Mouse (Mus musculus) testis, postnatal 10 days (tissue): ENCODE measurements around the gene Plcb4.
A peak's percentile ranks its signal among the peaks of the same experiment; 100 is the strongest.
"Not testable (repeated sequence)": the region's sequence is repeated elsewhere in the genome, so short reads cannot be mapped to it uniquely, and the experiment has no call there.

ENCODE experiments used
- DNase-seq: peaks from one replicate; pipeline ENCODE4 v3.0.0; 2021; ENCODE audit warnings: low spot score

Plcb4 gene

DNA sequence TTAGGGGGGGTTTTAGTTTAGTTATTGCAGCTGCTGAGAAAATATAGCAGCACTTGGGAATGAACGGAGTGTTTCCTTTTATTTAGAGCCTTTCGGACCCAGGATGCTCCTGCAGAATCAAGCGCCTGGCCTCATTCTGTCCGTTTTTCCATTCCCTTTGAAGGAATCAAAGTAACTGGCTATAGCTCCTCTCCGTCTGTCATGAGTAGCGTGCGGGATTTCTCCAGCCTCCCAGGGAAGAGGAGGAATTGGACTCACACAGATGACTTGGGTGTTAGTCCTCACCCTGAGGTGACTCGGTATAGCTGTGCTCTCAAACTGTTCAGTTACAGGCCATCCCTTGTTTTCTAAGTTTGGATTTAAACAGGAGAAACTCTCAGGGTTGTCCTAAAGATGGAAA, 14.8 kb downstream of the Plcb4 start:
- no peak for DNase-seq

DNA sequence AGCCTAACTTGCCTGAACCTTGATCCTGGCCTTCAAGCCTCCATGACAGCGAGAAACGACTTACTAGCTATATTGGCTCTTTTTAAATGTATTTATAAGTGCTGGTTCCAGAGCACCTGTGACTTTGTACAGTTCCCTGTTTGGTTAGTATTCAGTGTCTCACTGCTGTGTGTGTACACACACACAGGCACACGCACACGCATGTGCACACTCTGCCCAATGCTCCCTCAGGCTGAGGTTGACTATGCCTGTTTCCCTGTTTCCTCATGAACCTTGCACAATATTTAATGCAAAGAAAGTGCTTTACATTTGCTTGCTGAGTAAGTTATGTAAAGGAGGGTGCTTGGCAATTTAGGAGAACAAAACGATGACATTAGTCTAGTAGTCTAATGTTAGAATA, 16.5 kb downstream of the Plcb4 start:
- DNase-seq = no peak

DNA sequence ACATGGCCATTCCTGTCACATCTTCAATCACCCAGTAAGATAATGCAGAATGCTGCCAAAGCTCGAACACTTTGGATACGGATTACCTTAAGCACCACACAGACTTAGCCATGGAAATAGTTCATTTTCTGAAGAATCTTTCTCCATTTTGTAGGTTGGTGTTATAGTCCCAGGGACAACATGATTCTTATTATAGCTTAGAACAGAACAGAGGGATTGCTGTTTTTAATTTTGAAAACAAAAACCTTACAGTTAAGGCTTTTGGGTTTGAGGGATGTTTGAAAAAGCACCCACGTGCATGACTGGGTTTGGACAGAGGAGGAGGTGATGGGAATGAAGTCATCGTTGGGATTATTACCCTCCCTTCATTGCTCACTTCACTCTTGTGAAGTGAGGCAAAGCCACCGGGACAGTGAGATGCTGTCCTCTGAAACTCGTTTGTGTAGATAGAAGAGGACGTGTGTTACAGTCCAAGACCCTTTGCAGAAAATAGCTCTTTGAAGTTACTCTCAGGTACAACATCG, 18.2 kb downstream of the Plcb4 start:
- no peak for DNase-seq

DNA sequence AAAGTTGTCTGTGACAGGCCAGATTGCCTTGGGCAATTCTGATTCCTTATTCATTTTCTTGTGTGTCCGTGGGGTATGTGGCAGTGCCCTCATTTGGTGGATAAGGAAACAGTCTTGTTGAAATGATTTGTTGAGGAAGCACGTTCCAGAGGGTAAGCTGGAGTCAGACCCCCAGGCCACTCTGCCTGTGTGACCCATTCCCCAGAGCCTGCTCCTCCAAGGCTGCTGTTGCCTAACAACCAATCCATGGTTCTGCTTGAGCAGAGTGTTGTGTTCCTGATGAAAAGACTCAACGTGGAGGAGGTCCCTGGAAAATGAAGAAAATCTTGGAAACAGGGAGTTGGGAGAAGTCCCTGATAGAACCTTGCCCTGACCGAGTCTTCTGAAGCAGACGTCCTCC, 18.8 kb downstream of the Plcb4 start:
- DNase-seq = no peak

DNA sequence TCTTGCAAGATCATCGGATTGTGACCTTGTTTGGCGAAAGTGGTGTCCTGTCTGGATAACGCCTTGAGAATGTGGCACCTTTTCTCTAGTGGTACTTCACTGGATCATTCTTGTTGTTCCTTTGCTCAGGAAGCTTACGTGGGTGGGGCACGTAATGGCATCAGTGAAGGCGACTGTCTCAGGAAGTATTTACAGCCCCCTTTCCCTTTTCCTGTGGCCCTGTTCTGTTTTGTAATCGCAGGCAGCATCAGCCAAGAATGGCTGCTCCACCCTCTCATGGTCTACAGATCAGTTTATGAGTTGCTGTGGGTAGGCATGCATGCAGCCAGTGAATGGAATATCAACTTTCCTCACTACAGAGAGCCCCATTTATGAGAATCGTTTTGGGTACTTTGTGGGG, 21.2 kb downstream of the Plcb4 start:
- no peak for DNase-seq

DNA sequence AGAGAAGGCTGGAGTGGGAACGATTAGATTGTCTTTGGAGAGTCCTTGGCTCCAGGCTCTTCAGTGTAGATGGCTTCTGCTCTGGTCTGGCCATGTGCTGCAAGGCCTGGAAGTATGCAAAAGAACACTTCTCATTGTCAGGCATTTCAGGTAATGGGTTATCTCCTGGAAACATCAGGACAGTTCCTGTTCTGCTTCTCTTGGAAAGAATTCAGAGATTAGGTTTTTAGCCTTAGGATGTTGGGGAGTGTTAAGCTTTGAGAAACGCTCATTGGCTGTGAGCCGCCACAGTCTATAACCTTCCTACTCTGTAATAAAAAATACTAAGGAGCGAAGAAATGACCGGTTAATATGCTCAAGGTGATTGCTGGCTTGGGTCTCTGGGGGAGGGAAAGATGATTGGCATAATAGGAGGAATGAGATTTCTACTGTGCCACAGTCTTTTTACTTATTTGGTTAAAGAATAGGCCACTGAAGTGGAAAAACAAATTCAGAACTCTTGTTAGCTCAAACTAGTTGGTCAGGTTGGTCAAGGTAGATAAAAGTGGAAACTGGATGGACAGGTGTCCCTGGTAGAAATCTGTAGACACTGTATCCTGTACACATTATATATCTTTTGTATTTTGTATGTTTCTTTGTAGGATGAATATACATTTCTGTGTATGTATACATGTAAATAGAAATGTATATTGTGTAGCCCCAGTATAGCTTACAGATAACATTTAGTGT, 21.8 kb downstream of the Plcb4 start:
- DNase-seq = no peak

DNA sequence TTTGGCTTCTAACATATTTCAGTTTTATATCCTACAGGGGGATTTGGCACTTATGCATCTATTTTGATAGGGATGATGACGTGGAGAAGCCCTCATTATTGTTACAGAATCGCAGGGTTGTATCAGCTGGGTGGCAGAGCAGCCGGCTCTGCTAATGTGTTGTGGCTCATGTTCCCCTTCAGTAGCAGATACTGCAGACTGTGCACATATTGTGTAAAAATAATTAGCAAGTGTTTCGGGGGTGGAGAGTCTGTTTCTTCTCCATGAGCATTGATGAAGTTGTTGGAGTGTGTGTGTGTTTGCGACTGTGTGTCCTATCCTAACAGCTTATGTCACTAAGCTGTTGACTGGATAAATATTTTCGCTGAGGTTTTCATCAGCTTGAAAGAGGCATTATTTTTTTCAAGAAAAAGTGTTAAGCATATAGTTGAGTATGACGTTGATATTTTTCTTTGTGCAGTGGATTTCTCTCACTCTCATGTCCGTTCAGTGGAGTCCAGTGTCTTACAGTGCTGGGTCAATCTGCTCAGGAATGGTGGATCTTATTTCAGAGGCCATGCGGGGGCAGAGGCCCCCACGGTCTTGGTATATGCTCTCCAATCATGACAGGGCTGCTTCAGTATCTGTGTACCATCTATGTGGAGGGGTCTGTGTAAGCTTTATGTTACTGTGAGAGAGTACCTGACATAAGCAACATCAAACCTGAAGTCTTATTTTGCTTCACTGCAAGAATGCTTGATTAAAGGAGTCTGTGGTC, 25.1 kb downstream of the Plcb4 start:
- DNase-seq = no peak

DNA sequence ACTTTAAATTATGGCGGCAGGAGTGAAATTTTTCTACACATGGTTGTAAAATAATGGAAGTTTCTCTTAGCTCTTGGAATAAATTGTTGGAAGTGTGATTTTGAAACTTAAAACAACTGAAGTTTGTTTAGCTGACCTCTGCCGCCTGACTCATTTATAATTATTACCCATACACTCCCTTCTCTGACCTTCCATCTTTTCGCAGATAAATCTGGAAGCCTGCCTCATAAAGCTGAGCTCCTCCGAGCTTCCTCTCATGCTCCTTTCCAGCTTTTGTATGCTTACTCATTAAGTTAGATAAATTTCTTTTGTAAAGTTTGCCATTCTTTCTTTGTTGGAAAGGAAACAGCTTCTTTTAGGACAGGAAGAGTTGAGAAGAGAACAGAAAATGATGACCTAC, 27.9 kb downstream of the Plcb4 start:
- no peak for DNase-seq

DNA sequence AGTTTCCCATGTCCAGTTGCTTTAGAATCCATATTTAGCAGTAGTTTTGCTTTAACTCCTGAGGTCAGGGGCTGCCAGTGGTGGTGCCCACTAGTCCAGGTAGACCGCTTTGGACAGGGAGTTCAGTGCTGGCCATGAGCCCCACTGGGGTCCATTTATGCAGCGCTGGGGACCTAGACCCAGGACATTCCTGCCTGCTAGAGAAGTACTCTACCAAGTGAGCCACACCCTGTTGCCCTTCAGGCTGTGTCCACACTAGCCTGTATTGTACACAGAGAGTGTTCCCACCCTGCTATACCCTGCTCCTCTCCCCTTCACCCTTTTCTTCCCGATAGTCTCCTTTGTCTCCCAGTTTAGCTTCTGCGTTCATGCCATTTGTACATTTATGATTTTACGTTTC, 28.8 kb downstream of the Plcb4 start:
- DNase-seq = no peak

DNA sequence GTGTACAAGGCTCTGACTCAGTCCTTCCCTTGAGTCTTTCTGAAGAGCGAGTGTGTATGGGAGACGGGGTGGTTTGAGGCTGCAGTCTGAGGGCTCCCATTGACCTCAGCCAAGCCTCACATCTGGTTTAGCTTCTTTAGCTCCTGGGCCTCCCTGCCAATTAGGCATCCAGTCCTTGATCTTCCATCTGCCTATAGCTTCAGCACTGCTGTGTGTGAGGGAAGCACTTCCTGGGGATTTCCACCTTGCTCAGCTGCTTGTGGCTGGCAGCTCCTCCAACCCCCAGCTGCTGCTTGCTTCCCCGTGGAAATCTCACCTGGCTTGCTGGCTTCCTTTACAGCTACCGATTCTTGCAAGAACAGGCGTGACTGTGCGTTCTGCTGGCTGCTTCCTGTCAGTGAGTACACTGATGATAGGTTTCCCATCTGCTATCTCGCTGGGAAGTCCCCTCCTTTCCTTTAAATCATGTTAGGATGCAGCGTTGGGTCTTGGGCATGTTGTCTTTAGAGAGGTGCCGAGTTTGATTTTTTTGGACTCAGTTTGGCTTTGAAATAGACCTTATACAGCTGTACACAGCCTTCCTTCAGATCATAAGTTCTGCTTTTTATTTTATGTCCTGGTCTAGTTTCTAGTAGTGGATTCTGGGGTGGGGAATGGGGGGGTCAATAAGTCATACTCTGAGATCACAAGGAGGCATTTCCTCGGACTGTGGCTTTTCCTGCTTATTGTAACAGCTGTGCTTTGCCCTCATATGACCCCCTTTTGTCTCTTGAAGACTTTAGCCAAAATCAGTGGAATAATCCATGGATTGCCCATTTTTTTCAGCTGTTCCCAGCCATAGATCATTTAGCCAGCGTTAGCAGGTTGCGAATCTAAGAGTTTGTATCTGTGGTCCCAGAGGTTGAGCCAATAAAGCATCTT, 34.0 kb downstream of the Plcb4 start:
- no peak for DNase-seq

DNA sequence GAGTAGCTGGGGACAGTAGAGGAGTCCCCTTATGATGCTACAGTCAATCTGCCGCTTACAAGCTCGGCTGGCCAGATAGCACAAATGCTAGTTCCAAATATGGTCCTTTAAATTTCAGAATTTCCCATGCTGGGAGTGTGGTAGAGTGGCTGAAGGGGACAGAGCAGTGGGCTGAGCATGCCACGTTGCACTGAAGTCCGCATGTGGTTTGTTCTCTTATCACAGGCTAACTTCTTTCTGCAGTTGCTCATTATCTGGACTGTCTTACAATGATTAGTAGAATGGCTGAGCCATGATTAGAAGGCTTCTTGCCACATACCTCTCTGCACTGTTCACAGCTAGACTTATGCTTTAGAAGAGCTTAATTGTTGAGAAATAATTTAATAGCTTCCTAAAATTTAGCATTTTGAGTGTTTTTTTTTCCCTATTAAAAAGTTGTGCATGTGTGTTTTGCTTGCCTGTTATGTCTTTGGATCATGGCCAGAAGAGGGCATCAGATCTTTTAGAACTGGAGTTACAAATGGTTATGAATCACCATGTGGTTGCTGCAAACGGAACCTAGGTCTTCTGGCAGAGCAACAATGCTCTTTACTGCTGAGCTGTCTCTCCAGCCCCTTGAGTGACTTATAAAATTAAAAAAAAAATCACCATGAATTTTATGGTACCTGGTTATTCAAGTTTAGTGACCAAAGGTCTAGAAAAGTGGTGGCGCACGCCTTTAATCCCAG, 42.0 kb downstream of the Plcb4 start:
- DNase-seq = no peak

DNA sequence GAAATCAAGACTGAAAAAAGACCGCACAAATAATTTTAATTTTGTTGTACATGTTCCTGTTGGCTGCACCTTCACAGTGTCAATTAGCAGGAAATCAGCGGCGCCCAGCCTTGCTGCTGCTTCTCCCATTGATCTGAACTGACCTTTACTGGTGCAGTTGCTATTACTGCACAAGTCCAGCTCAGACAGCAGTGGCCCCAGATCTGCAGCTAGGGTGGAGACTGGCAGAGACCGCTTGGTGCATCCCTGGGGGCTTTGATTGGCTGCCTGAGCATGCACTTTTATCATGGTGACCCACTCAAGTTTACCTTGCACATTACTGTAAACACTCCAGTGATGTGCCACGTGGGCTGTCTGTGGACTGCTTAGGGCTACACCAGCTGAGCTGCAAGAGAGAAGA, 45.9 kb downstream of the Plcb4 start:
- no peak for DNase-seq

DNA sequence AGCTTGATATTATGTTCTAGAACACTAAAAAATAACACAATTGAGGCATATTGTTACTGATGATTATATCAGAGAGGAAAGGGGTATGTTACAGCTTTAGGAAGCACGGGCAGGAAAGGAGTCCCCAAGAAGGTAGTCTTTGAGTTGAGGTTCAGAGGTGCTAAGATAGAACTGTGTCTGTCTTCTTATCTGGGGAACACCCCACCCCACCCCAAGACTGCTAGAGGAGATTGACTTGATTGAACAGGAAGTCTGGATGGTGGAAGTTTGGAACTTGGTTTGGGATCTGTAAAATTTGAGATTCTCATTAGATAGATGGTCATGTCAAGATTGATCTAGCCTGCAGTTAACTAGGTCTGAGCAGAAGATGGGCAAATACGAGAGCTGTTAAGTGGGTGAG, 48.5 kb downstream of the Plcb4 start:
- no peak for DNase-seq

DNA sequence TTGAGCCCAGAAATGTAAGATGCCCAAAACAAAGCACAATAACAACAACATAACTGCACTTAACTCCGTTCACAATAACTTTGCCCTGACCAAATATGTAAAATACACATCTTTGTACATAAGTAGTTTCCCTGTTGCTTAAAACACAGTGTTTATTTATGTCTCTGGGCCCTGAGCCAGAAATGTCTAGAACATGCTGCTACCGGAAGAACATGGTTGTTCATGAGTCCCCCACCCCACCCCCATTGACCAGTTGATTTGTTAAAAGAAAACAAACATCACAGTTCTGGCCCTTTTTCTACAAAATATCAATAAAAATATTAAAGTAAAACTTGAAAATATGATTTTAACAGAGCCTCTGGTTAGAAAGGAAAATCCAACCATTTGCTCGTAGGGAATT, 49.6 kb downstream of the Plcb4 start:
- DNase-seq = no peak

DNA sequence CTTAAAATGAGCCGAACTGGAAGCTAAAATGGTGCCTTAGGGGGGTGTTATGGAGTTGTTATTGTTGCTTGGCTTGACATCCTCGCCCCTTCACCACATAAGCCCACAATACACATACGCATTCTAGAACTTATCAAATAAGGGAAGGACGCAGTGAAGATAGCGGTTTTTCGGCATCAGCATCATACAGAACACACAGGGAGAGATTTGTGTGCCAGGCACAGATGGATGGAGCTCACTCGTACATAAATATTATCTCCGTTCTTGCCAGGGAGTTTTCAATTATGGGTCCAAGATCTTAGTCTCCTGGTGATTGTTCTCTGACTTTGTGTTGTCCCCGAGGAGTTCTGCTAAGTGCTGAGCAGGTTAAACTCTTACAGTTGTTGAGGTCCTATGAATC, 50.0 kb downstream of the Plcb4 start:
- DNase-seq = no peak

DNA sequence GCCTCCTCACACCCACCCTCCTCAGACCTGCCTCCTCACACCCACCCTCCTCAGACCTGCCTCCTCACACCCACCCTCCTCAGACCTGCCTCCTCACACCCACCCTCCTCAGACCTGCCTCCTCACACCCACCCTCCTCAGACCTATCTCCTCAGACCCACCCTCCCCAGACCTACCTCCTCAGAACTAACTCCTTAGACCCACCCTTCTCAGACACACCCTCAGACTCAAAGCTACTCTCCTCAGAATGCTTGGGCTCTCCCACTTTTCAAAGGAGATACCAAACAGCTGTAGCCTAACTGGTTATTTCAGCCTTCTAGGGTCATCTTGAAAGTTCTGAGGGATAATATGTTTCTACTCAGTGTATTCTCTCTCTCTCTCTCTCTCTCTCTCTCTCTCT, 50.9 kb downstream of the Plcb4 start:
- DNase-seq = not testable (repeated sequence)

DNA sequence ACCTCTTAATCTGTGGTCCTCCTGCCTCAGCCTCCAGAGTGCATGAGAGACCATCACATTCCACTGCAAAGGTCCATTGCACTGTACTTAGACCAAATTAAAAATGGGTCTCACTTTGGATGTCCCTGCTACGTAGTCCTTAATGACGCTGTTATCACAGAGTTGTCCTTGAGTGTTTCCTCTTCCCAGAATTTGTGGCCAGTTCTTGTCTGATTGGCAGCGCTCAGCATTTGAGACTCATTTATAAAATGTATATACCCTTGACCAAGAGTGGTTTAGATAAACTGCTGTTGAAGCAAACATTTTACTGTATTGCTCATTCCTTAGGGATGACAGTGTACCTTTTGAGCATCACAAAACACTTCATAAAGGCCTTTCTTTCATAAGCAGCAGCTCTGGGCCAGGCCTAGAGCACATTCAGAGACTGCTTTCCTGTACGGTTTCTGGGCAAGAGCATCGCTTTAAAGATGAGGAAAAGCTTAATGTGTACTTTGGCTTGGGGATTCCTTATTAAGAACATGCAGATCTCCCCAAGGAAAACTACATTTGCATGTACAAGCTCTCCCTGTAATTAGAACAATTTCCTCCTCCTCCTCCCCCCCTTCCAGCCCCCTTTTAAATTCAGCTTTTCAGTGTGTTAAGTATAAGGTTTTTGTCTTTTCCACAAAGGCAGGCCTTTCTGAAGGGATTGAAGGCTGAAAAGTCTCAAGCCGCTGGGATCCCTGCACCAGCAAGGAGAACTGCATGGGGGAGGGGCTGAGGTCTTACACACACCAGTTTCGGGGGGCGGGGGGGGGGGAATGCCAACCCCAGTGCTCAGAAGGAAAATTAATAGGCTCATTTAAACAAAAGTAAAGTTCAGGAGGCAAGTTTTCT, 52.5 kb downstream of the Plcb4 start:
- DNase-seq = peak; percentile 72

DNA sequence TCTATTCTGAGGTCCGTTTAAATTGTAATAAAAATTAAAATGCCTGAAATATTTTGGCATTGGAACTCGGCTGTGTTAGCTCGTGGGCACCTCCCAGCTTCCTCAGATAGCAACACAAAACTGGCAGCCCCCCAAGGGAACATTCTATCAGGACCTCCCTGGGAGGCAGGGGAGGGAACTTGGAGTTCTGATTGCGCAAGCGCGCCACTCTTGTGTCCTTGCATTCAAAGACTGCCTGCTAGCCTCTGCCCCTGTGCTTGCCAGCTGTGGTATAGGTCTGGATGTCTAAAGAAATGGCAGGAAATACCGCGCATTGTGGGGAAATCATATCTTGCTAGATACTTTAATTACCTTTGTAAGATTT, 53.1 kb downstream of the Plcb4 start:
- DNase-seq = peak; percentile 88

DNA sequence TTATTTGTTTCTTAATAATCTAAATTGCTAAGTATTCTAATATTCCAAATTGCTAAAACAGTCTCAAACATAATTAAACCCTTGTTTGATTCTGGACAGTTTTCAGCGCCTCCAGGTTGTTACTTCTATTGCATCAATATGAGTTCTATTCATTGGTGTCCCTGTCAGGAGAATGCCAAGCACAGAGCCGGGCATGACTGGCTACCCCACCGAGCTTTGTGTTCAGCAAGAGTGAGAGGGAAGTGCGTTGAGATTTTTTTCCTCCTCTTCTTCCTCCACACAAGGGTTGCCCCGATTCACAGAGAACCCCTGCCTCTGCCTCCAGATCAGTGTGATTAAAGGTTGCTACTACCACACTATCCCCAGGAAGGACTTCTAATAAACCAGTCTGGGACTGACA, 53.5 kb downstream of the Plcb4 start:
- DNase-seq = no peak

DNA sequence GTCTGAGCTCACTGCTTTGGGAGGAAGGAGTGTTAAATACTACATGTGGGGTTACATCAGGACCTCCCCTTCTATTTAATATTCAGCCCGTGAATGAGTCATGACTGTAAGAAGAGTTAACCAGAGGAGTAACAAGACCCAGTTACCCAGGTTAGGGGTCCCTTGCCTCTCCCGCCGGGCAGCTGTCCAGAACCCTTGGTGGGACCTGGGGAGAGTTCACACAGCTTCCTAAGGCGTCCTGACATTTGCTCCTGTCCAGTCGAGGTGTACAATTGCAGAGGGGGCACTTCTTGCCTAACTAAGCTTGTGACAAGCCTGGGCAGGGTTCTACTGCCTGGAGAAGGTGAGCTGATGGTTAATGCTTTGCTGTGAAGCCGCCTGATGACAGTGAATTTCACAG, 54.1 kb downstream of the Plcb4 start:
- DNase-seq = peak; percentile 45

DNA sequence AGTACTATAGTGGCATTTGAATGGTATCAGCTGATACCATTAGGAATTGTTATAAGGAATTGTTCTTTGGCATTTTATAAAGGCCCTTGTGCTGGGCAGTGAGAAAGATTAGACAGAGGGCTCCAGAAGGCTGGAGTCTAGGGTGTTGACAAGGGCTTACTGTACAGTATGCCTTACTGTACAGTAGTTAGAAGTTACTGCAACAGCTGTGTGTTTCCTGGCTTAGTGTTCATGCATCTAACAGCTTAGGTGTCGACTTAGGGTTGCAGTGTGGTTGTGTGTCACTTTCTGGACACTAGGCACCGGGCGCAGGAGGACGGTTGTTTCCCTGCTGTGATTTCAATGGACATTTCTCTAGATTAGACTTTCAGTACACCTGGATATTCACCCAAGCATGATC, 57.4 kb downstream of the Plcb4 start:
- no peak for DNase-seq
